Mouse (Mus musculus) layer of hippocampus, adult 11-12 months (tissue): ENCODE measurements around the gene 4930558K02Rik.

Experiments used
- DNase-seq: peaks from one replicate; pipeline ENCODE4 v3.0.0; 2022; ENCODE audit warnings: low spot score

Gene 4930558K02Rik

DNA sequence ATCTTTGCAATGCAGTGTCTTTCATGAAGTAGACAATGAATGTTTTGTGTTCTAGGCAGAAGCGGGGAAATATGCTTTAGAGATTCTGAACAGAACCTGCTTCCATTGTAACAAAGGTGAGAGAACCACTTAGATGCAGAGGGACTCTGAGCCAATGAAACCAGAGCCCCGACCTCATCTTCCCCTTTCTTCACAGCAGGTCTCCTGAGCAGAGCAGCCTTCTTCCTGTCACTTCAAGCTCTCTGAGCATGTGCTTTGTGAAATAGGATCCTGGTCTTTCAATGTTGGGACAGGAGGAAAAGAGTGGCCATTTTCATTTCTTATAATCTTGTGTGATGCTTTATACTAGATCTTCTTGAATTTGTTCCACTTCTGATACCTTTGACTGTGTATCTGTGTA, 79.3 kb downstream of the 4930558K02Rik start:
- DNase-seq: no peak

DNA sequence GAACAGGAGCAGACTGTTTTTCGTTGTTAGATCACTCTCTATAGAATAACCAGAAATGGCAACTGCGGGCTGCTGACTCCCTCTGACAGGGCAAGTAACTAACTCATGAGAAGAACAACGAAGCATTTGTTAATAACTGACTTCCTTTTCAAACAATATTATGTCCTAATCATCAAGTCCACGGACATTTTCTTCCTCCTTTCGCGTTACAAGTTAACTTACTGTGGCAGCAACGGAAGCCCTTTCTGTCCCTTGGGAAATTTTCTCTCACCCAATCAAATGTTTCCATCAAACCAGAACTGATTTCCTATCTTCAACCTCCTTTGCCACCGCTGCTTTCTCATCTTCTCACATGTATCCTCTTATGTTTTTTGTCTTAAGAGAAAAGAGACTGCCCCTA, 82.2 kb downstream of the 4930558K02Rik start:
- no peak for DNase-seq

DNA sequence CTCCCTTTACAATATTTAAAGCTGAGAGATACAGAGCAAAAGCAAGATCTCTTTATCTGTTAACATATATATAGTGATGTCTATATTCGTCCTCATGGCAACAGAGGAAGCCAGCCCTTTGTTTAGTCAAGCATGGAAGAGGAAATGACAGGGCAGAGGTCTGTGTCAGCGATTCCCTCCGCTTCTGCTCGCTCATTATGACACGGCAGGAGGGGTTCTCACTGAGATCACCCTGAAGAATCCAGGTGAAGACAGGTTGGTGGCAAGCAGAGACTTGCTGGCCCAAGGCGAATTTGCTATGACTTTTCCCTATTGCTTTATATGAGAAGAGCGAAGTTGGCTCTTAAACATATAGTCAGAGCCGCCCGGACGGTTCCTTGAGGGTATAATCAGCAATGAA, 83.3 kb downstream of the 4930558K02Rik start:
- no peak for DNase-seq

DNA sequence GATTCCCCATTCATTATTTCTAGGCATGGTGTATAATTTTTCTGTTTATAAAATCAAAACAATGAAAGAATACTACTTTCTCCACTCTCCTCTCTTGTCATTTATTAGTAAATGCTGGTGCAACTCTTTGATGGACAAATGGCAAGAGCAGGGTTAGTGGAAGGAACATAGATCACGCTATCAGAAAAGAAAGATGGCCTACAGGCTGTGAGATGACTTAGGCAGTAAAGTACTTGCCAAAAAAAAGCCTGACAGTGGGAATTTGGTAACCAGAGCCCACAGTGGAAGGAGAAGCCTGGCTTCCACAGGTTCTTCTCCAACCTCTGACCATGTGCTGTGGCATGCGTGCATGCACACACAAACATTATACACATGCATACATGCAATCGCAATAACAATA, 84.4 kb downstream of the 4930558K02Rik start:
- DNase-seq: no peak

DNA sequence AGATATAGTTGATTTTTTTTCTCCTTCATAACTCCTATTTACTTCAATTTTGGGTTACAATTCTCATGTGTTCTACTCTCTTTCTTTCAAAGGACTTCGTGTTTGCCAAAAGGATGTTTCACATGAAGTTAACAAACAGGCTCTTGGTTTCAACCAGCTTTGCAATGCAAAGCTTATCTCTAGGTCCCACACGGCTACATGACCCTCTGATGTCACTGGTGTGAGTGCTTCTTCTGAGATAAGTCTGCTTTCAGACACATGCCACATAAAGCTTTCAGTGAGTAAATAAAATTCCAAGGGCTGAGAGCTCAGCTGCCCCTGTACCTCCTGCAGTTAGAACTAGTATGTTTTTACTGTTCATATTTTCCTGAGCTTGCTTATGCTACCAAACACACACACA, 84.9 kb downstream of the 4930558K02Rik start:
- DNase-seq: no peak

DNA sequence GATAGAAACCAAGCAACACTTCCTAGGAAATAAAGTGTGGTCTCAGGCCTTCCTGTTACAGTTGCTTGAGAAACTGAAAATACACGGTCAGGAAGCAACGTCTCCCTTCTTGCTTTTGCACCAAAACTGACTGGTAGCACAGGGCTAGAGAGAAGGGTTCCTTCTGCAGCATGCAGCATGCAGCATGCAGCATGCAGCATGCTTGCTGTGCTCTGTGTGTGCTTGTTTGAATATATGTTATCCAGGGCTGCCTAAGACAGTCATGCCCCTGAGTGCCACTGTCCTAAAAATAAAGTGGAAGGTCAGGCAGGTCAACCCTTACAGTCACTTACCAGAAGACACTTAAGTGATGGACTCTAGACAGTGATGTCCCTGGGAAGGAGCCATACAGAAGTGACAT, 85.3 kb downstream of the 4930558K02Rik start:
- no peak for DNase-seq
